Mouse (Mus musculus) frontal cortex, postnatal 14 days (tissue): ENCODE data around the gene Mapk9.

Experiments
- DNase-seq, 2 experiments: peaks; one replicate each; pipeline ENCODE4 v3.0.0; 2022; ENCODE audit warnings: low spot score in 2 of 2

The Mapk9 gene

GRCm38 (mm10) chr11:49840666-49841065 lies 5.9 kb upstream of the Mapk9 start:
- DNase-seq, result no peak

GRCm38 (mm10) chr11:49841886-49842285 lies 4.7 kb upstream of the Mapk9 start:
- DNase-seq, result no peak

GRCm38 (mm10) chr11:49842718-49843117 lies 3.8 kb upstream of the Mapk9 start:
- no peak for DNase-seq

- DNase-seq, result no peak
Measured at GRCm38 (mm10) chr11:49844311-49844710, 2.2 kb upstream of the Mapk9 start.

GRCm38 (mm10) chr11:49844969-49845368 lies 1.6 kb upstream of the Mapk9 start:
- peak; percentile 22 to 47 for DNase-seq

GRCm38 (mm10) chr11:49845958-49846357 lies 593 bp upstream of the Mapk9 start:
- DNase-seq, result no peak

- DNase-seq, result no peak
Measured at GRCm38 (mm10) chr11:49847071-49847810, 690 bp downstream of the Mapk9 start.

- no peak for DNase-seq
Measured at GRCm38 (mm10) chr11:49847811-49848078, 1.2 kb downstream of the Mapk9 start.

- no peak for DNase-seq
Measured at GRCm38 (mm10) chr11:49848080-49848815, 1.7 kb downstream of the Mapk9 start.

- DNase-seq, result no peak
Measured at GRCm38 (mm10) chr11:49850331-49850730, 3.8 kb downstream of the Mapk9 start.

- DNase-seq, result no peak
Measured at GRCm38 (mm10) chr11:49855144-49855543, 8.6 kb downstream of the Mapk9 start.

GRCm38 (mm10) chr11:49861139-49861538 lies 14.6 kb downstream of the Mapk9 start:
- DNase-seq, result no peak

- no peak for DNase-seq
Measured at GRCm38 (mm10) chr11:49863926-49864325, 17.4 kb downstream of the Mapk9 start.

- no peak for DNase-seq
Measured at GRCm38 (mm10) chr11:49867320-49867719, 20.8 kb downstream of the Mapk9 start.

GRCm38 (mm10) chr11:49869762-49870161 lies 23.2 kb downstream of the Mapk9 start:
- no peak for DNase-seq

- peak in 1 of 2 experiments; percentile 35 for DNase-seq
Measured at GRCm38 (mm10) chr11:49871914-49872313, 25.4 kb downstream of the Mapk9 start.

GRCm38 (mm10) chr11:49872779-49873178 lies 26.2 kb downstream of the Mapk9 start:
- DNase-seq, result no peak

GRCm38 (mm10) chr11:49876948-49877817 lies 30.6 kb downstream of the Mapk9 start:
- no peak for DNase-seq

GRCm38 (mm10) chr11:49879950-49880642 lies 33.5 kb downstream of the Mapk9 start:
- DNase-seq, result no peak

- no peak for DNase-seq
Measured at GRCm38 (mm10) chr11:49883394-49883793, 36.8 kb downstream of the Mapk9 start.

- no peak for DNase-seq
Measured at GRCm38 (mm10) chr11:49888469-49888868, 41.9 kb downstream of the Mapk9 start.

GRCm38 (mm10) chr11:49891993-49892392 lies 45.4 kb downstream of the Mapk9 start:
- no peak for DNase-seq
